Mouse (Mus musculus): ENCODE measurements at regions not wholly inside any gene's neighbourhood (a gene's known extent, or its start where the extent isn't known, plus 50 kb on each side); places are given as distances from the start of the nearest gene placed in this dataset.

- DNase-seq (ENCODE audit: low read depth, low spot score) = no peak
Observed at GRCm38 (mm10) chr15:88035486-88035885, 491.4 kb downstream of the Fam19a5 start.

- no peak for DNase-seq (ENCODE audit: low read depth, low spot score)
Observed at GRCm38 (mm10) chr15:88036146-88037000, 492.3 kb downstream of the Fam19a5 start.

- DNase-seq (ENCODE audit: low read depth, low spot score) = no peak
Observed at GRCm38 (mm10) chr15:88037606-88038005, 493.5 kb downstream of the Fam19a5 start.

- DNase-seq (ENCODE audit: low read depth, low spot score) = no peak
Observed at GRCm38 (mm10) chr15:88042821-88043220, 498.7 kb downstream of the Fam19a5 start.

- DNase-seq (ENCODE audit: low read depth, low spot score) = no peak
Observed at GRCm38 (mm10) chr15:88058071-88058470, 514.0 kb downstream of the Fam19a5 start.

- peak; percentile 2 for DNase-seq (ENCODE audit: low read depth, low spot score)
Observed at GRCm38 (mm10) chr15:88060935-88061334, 516.8 kb downstream of the Fam19a5 start.

GRCm38 (mm10) chr15:88063041-88063440 lies 518.9 kb downstream of the Fam19a5 start:
- no peak for DNase-seq (ENCODE audit: low read depth, low spot score)

- DNase-seq (ENCODE audit: low read depth, low spot score) = no peak
Observed at GRCm38 (mm10) chr15:88068476-88068875, 524.4 kb downstream of the Fam19a5 start.

- no peak for DNase-seq (ENCODE audit: low read depth, low spot score)
Observed at GRCm38 (mm10) chr15:88072676-88073075, 527.4 kb upstream of the Zdhhc25 start.

- no peak for DNase-seq (ENCODE audit: low read depth, low spot score)
Observed at GRCm38 (mm10) chr15:88083911-88084310, 516.2 kb upstream of the Zdhhc25 start.

- DNase-seq (ENCODE audit: low read depth, low spot score) = no peak
Observed at GRCm38 (mm10) chr15:88085631-88086030, 514.5 kb upstream of the Zdhhc25 start.

- DNase-seq (ENCODE audit: low read depth, low spot score) = no peak
Observed at GRCm38 (mm10) chr15:88089486-88089885, 510.6 kb upstream of the Zdhhc25 start.

GRCm38 (mm10) chr15:88091390-88091789 lies 508.7 kb upstream of the Zdhhc25 start:
- DNase-seq (ENCODE audit: low read depth, low spot score) = no peak

- DNase-seq (ENCODE audit: low read depth, low spot score) = no peak
Observed at GRCm38 (mm10) chr15:88120376-88120775, 479.7 kb upstream of the Zdhhc25 start.

GRCm38 (mm10) chr15:88123907-88124523 lies 476.1 kb upstream of the Zdhhc25 start:
- DNase-seq (ENCODE audit: low read depth, low spot score) = no peak

GRCm38 (mm10) chr15:88146118-88146517 lies 454.0 kb upstream of the Zdhhc25 start:
- DNase-seq (ENCODE audit: low read depth, low spot score) = no peak

GRCm38 (mm10) chr15:88151199-88151598 lies 448.9 kb upstream of the Zdhhc25 start:
- DNase-seq (ENCODE audit: low read depth, low spot score) = no peak

- DNase-seq (ENCODE audit: low read depth, low spot score) = no peak
Observed at GRCm38 (mm10) chr15:88159618-88160170, 440.4 kb upstream of the Zdhhc25 start.

GRCm38 (mm10) chr15:88160291-88160690 lies 439.8 kb upstream of the Zdhhc25 start:
- no peak for DNase-seq (ENCODE audit: low read depth, low spot score)

- DNase-seq (ENCODE audit: low read depth, low spot score) = no peak
Observed at GRCm38 (mm10) chr15:88163438-88163837, 436.7 kb upstream of the Zdhhc25 start.

- DNase-seq (ENCODE audit: low read depth, low spot score) = peak; percentile 30
Observed at GRCm38 (mm10) chr15:88174326-88174725, 425.8 kb upstream of the Zdhhc25 start.

- DNase-seq (ENCODE audit: low read depth, low spot score) = no peak
Observed at GRCm38 (mm10) chr15:88175991-88176390, 424.1 kb upstream of the Zdhhc25 start.

GRCm38 (mm10) chr15:88196539-88196938 lies 403.6 kb upstream of the Zdhhc25 start:
- no peak for DNase-seq (ENCODE audit: low read depth, low spot score)

Measured in 3T3-L1 (cell line).